In genomic region chr9:65294716-65295378, GRCm38 (mm10) we compare ENCODE assay signal across 8 mouse cellular contexts. TPM values are rescaled to one million over a fixed set of nuclear protein-coding genes. Genes with fewer than 3 reads are reported as not detected.
DNase-seq lines count a peak whose midpoint lies in the region; ATAC-seq and TF ChIP-seq lines count a peak whose summit lies in the region.

No protein-coding gene starts in this region.

- H3K27ac ChIP-seq in heart, embryonic 11.5 days (ENCODE audit: low read depth, low read length) = peak overlapping the region; percentile 84; the same call in 1 of the 2 replicates
- H3K27ac ChIP-seq in liver, embryonic 12.5 days = peak overlapping the region; percentile 86
- H3K27ac ChIP-seq in neural tube, embryonic 14.5 days (ENCODE audit: low read depth, low read length) = peak overlapping the region; percentile 82

- intact Hi-C loops in left cerebral cortex, postnatal 14 days (cut with DNase I) = no loop called here

- H3K4me1 ChIP-seq in E14TG2a.4 (replicated peaks; ENCODE audit: low read depth, low read length) = peaks cover 15% of the 10 kb centered on the region
- peaks cover 15% of the 10 kb centered on the region for H3K4me1 ChIP-seq in heart, embryonic 11.5 days (ENCODE audit: control insufficient read depth, insufficient read depth, low read length)
- peaks cover 29% of the 10 kb centered on the region for H3K4me1 ChIP-seq in liver, embryonic 12.5 days
- H3K4me1 ChIP-seq in neural tube, embryonic 14.5 days (ENCODE audit: control insufficient read depth, insufficient read depth, low read length) = peaks cover 13% of the 10 kb centered on the region

- peak; percentile 30 for DNase-seq in R1 (ENCODE audit: low read depth, low spot score)
- no peak for DNase-seq in left cerebral cortex, postnatal 14 days (ENCODE audit: low spot score in 2 of 2)
- DNase-seq in adrenal gland, adult 2 months = no peak
- DNase-seq in cerebellum, adult 11-12 months = no peak

- no peaks in the 10 kb centered on the region for H3K9me3 ChIP-seq in E14TG2a.4 (ENCODE audit: low read length)
- no peaks in the 10 kb centered on the region for H3K9me3 ChIP-seq in heart, embryonic 11.5 days (replicated peaks; ENCODE audit: control insufficient read depth, low read length)
- H3K9me3 ChIP-seq in liver, embryonic 12.5 days (replicated peaks) = no peaks in the 10 kb centered on the region
- H3K9me3 ChIP-seq in neural tube, embryonic 14.5 days (ENCODE audit: control insufficient read depth, low read length) = no peaks in the 10 kb centered on the region

- peaks cover 16% of the 10 kb centered on the region for H3K36me3 ChIP-seq in E14TG2a.4 (ENCODE audit: insufficient read depth, low read length)
- H3K36me3 ChIP-seq in heart, embryonic 11.5 days (ENCODE audit: control insufficient read depth, insufficient read depth, low read length) = no peaks in the 10 kb centered on the region
- peaks cover 15% of the 10 kb centered on the region for H3K36me3 ChIP-seq in liver, embryonic 12.5 days
- 0 out of 2 replicates have a peak, but pooled peaks cover 4% of the 10 kb centered on the region for H3K36me3 ChIP-seq in neural tube, embryonic 14.5 days (ENCODE audit: control insufficient read depth, insufficient read depth, low read length)

- TF ChIP-seq CTCF in E14TG2a.4 (conservative IDR thresholded peaks at IDR 0.05; ENCODE audit: low read length) = no peak

- no peak for ATAC-seq in heart, embryonic 11.5 days (replicated peaks; ENCODE audit: insufficient number of reproducible peaks, low FRiP score, low TSS enrichment)
- peak; percentile 13; the same call in 1 of the 2 replicates for ATAC-seq in liver, embryonic 12.5 days
- peak; percentile 19; the same call in 1 of the 2 replicates for ATAC-seq in neural tube, embryonic 14.5 days (ENCODE audit: low read depth)

- H3K27me3 ChIP-seq in E14TG2a.4 (ENCODE audit: insufficient read depth, low read length) = no peaks in the 10 kb centered on the region
- no peaks in the 10 kb centered on the region for H3K27me3 ChIP-seq in heart, embryonic 11.5 days (ENCODE audit: control insufficient read depth, insufficient read depth, low read length)
- H3K27me3 ChIP-seq in liver, embryonic 12.5 days (replicated peaks) = no peaks in the 10 kb centered on the region
- H3K27me3 ChIP-seq in neural tube, embryonic 14.5 days (ENCODE audit: control insufficient read depth, insufficient read depth, low read length) = peaks cover 2% of the 10 kb centered on the region; the same call in 1 of the 2 replicates

- peak overlapping the region; percentile 93 for H3K9ac ChIP-seq in heart, embryonic 11.5 days (ENCODE audit: low read depth, low read length)
- peak overlapping the region; percentile 95 for H3K9ac ChIP-seq in liver, embryonic 12.5 days
- peak overlapping the region; percentile 93 for H3K9ac ChIP-seq in neural tube, embryonic 14.5 days (replicated peaks; ENCODE audit: low read depth, low read length)

- WGBS in heart, embryonic 11.5 days (ENCODE audit: insufficient replicate concordance) = 3% methylated on average over 28 of the region's 28 CpGs
- 3% methylated on average over 28 of the region's 28 CpGs for WGBS in liver, embryonic 12.5 days (ENCODE audit: insufficient replicate concordance)
- 5% methylated on average over 28 of the region's 28 CpGs for WGBS in neural tube, embryonic 14.5 days

- peak overlapping the region; percentile 99 for H3K4me3 ChIP-seq in E14TG2a.4 (replicated peaks; ENCODE audit: low read length)
- peak overlapping the region; percentile 96 for H3K4me3 ChIP-seq in heart, embryonic 11.5 days (ENCODE audit: low read depth, low read length)
- H3K4me3 ChIP-seq in liver, embryonic 12.5 days = peak overlapping the region; percentile 98
- H3K4me3 ChIP-seq in neural tube, embryonic 14.5 days (ENCODE audit: low read depth, low read length) = peak overlapping the region; percentile 97

- peak overlapping the region; percentile 79 for H3K4me2 ChIP-seq in heart, embryonic 11.5 days
- peak overlapping the region; percentile 91 for H3K4me2 ChIP-seq in liver, embryonic 12.5 days
- H3K4me2 ChIP-seq in neural tube, embryonic 14.5 days (ENCODE audit: low read depth, low read length) = peak overlapping the region; percentile 89

RNA-seq across cellular contexts. Expression of gene Clpx, which starts 0.8 kb away (rescaled TPM):
- 42.9 and 50.6 TPM in 2 replicates for polyA plus RNA-seq in heart, embryonic 11.5 days (2014; fragmentation: Nextera tagmentation; extraction: Ambion mirVana)
- 34.9 and 36.8 TPM in 2 replicates for polyA plus RNA-seq in liver, embryonic 12.5 days (2016; fragmentation: Nextera tagmentation; extraction: Ambion mirVana)
- 40.5 and 43.1 TPM in 2 replicates for polyA plus RNA-seq in neural tube, embryonic 14.5 days (2014; fragmentation: Nextera tagmentation; extraction: Ambion mirVana)
- total RNA-seq in left cerebral cortex, postnatal 14 days (2021) = 10 to 100 TPM; 27.3 to 28.3 TPM
- 10 to 100 TPM; 56.3 to 75.6 TPM for total RNA-seq in adrenal gland, adult 2 months (2021)
- polyA plus RNA-seq in adrenal gland, adult 2 months (2012; rRNA removed) = 20.2 and 26.2 TPM in 2 replicates

RNA-seq across cellular contexts. Expression of gene Cilp, which starts 29.9 kb away (rescaled TPM):
- polyA plus RNA-seq in heart, embryonic 11.5 days (2014; fragmentation: Nextera tagmentation; extraction: Ambion mirVana) = 0.14 TPM in 1 of 2 replicates, not detected in the other
- 0.06 TPM in 1 of 2 replicates, not detected in the other for polyA plus RNA-seq in liver, embryonic 12.5 days (2016; fragmentation: Nextera tagmentation; extraction: Ambion mirVana)
- polyA plus RNA-seq in neural tube, embryonic 14.5 days (2014; fragmentation: Nextera tagmentation; extraction: Ambion mirVana) = 0.23 and 0.57 TPM in 2 replicates
- total RNA-seq in left cerebral cortex, postnatal 14 days (2021) = not detected
- total RNA-seq in adrenal gland, adult 2 months (2021) = 1 to 10 TPM; 4.6 to 8.5 TPM
- 2.3 and 3.7 TPM in 2 replicates for polyA plus RNA-seq in adrenal gland, adult 2 months (2012; rRNA removed)

RNA-seq across cellular contexts. Expression of gene Pdcd7, which starts 51.1 kb away (rescaled TPM):
- polyA plus RNA-seq in heart, embryonic 11.5 days (2014; fragmentation: Nextera tagmentation; extraction: Ambion mirVana) = 6.3 and 6.9 TPM in 2 replicates
- 9.8 and 10.9 TPM in 2 replicates for polyA plus RNA-seq in liver, embryonic 12.5 days (2016; fragmentation: Nextera tagmentation; extraction: Ambion mirVana)
- polyA plus RNA-seq in neural tube, embryonic 14.5 days (2014; fragmentation: Nextera tagmentation; extraction: Ambion mirVana) = 12.3 and 12.5 TPM in 2 replicates
- total RNA-seq in left cerebral cortex, postnatal 14 days (2021) = 10 to 100 TPM; 21.5 to 22.6 TPM
- total RNA-seq in adrenal gland, adult 2 months (2021) = 10 to 100 TPM; 14.2 to 16.8 TPM
- 22.7 and 31.9 TPM in 2 replicates for polyA plus RNA-seq in adrenal gland, adult 2 months (2012; rRNA removed)
